Mouse (Mus musculus): ENCODE results near the gene Sh2d3c. TPM values are rescaled to one million over a fixed set of nuclear protein-coding genes. Genes with fewer than 3 reads are reported as not detected.

Gene Sh2d3c
- polyA plus RNA-seq, 1 experiment from 2014 or later, result 41.2 TPM

DNA sequence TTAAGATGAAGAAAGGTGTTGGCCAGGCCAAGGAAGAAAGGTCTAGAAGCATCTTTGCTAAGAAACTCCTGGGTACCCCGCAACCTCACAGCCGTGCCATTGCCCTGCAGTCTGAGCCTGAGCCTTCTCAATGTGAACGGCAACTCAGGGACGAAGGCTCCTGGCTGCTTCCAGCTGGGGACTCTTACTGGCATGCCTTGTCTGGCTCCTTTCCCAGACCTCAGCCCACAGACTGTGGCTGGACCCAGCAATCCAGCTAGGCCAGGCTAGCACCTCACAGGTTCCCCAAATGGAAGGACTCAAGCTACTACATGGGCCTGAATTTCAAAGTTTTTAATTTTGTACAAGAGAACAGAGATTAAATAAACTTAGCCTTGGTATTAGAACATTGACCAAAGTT is 41.0 kb downstream of the Sh2d3c start:
- ATAC-seq (ENCODE audit: low read depth), result no peak
- Histone ChIP-seq H3K4me3 (ENCODE audit: low read depth, low read length) (no peak overlapping the region), H3K4me1 (ENCODE audit: control insufficient read depth, insufficient read depth, low read length) (peaks cover 5% of the 10 kb centered on the region), H3K9me3 (ENCODE audit: control insufficient read depth, low read length) (no peaks in the 10 kb centered on the region), H3K36me3 (ENCODE audit: control insufficient read depth, insufficient read depth, low read length) (peaks cover 15% of the 10 kb centered on the region), H3K27ac (ENCODE audit: low read depth, low read length) (no peak overlapping the region), H3K4me2 (ENCODE audit: low read depth, low read length) (no peak overlapping the region), H3K27me3 (ENCODE audit: control insufficient read depth, insufficient read depth, low read length) (no peaks in the 10 kb centered on the region), H3K9ac (replicated peaks; ENCODE audit: low read depth, low read length) (no peak overlapping the region)
- WGBS, result 84% methylated on average over 4 of the region's 4 CpGs

DNA sequence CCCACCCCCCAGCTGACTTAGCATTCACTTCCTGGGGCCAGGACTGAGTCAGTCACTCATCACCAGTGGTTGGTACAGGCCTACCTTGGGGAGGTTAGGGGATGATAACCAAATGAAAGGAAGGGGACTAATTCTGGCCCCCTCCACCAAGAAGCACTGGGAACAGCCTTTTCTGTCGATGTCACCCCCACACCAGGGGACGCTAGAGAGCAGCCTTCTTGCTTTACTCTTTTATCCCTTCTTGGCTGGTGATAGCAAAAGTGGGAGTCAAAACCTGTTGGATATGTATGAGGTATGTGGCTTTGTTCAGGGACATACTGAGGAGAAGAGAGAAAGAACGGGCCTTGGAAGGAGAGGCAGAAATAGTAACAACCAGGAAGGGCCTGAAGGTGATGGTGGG is 42.5 kb downstream of the Sh2d3c start:
- no peak overlapping the region for H3K27ac ChIP-seq (ENCODE audit: low read depth, low read length)
- H3K9me3 ChIP-seq (ENCODE audit: control insufficient read depth, low read length), result no peaks in the 10 kb centered on the region
- no peaks in the 10 kb centered on the region for H3K27me3 ChIP-seq (ENCODE audit: control insufficient read depth, insufficient read depth, low read length)
- no peak overlapping the region for H3K4me3 ChIP-seq (ENCODE audit: low read depth, low read length)
- H3K4me2 ChIP-seq (ENCODE audit: low read depth, low read length), result no peak overlapping the region
- H3K4me1 ChIP-seq (ENCODE audit: control insufficient read depth, insufficient read depth, low read length), result peaks cover under 1% of the 10 kb centered on the region; the same call in 1 of the 2 replicates
- ATAC-seq (ENCODE audit: low read depth), result no peak
- H3K36me3 ChIP-seq (ENCODE audit: control insufficient read depth, insufficient read depth, low read length), result peaks cover 15% of the 10 kb centered on the region
- 84% methylated on average over 3 of the region's 3 CpGs for WGBS
- H3K9ac ChIP-seq (replicated peaks; ENCODE audit: low read depth, low read length), result no peak overlapping the region

DNA sequence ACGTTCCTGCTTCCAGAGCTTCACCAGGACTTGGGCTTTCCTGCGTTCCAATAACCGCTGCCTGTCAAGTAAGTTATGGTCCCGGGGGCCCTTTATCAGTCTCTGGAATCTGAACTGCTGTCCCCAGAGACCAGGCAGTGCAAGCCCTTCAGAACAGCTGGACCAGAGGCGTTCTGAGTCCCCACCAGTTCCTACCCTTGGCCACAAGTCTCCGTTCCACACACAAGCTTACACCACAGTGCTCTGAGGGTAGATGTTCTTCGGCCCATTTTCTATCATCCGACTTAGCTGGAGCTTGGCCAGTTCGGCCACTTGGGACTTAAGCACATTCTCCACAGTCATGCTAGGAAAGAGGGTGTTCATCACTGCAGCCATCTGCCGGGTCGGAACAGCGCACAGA is 46.4 kb downstream of the Sh2d3c start:
- WGBS, result 67% methylated on average over 12 of the region's 12 CpGs
- H3K4me2 ChIP-seq (ENCODE audit: low read depth, low read length), result no peak overlapping the region
- ATAC-seq (ENCODE audit: low read depth), result no peak

DNA sequence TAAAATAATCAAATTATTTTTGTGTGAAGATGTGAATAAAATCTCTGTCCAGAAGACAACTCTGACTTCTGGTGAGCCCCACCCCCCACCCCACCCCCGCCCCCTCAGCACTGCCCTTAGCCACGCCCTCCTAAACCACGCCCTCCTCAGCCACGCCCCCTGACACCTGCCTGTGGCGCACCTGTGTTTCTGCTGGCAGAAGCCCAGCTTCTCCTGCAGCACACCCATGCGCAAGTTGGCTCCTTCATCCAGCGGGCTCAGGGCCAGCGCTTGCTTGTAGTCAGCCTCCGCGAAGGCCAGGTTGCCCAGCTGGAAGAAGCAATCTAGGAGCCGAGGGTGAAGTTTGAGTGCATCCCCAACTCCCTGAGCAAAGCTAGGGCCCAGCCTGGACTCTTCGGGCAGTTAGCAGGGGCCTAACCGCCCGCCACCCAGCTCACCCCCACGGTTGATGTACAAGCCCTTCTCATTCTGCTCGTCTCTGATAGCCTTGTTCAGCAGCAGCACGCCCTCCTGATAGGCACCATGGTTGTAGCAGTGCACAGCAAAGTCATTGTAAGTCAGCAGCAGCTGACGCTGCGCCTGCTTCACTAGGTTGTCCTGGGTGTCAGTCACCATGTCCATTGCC is 47.9 kb downstream of the Sh2d3c start:
- Histone ChIP-seq H3K27ac (ENCODE audit: low read depth, low read length) (no peak overlapping the region), H3K4me1 (ENCODE audit: control insufficient read depth, insufficient read depth, low read length) (no peaks in the 10 kb centered on the region), H3K27me3 (ENCODE audit: control insufficient read depth, insufficient read depth, low read length) (no peaks in the 10 kb centered on the region), H3K4me3 (ENCODE audit: low read depth, low read length) (no peak overlapping the region), H3K9me3 (ENCODE audit: control insufficient read depth, low read length) (no peaks in the 10 kb centered on the region), H3K9ac (replicated peaks; ENCODE audit: low read depth, low read length) (no peak overlapping the region), H3K4me2 (ENCODE audit: low read depth, low read length) (no peak overlapping the region), H3K36me3 (ENCODE audit: control insufficient read depth, insufficient read depth, low read length) (no peaks in the 10 kb centered on the region)
- 59% methylated on average over 19 of the region's 19 CpGs for WGBS
- no peak for ATAC-seq (ENCODE audit: low read depth)

More for the DNA sequence above, 46.4 kb downstream of the Sh2d3c start:
- no peaks in the 10 kb centered on the region for H3K9me3 ChIP-seq (ENCODE audit: control insufficient read depth, low read length)
- H3K36me3 ChIP-seq (ENCODE audit: control insufficient read depth, insufficient read depth, low read length), result no peaks in the 10 kb centered on the region; the same call in 1 of the 2 replicates
- H3K9ac ChIP-seq (replicated peaks; ENCODE audit: low read depth, low read length), result no peak overlapping the region
- no peak overlapping the region for H3K27ac ChIP-seq (ENCODE audit: low read depth, low read length)
- no peaks in the 10 kb centered on the region for H3K27me3 ChIP-seq (ENCODE audit: control insufficient read depth, insufficient read depth, low read length)
- H3K4me3 ChIP-seq (ENCODE audit: low read depth, low read length), result no peak overlapping the region
- no peaks in the 10 kb centered on the region for H3K4me1 ChIP-seq (ENCODE audit: control insufficient read depth, insufficient read depth, low read length)

DNA sequence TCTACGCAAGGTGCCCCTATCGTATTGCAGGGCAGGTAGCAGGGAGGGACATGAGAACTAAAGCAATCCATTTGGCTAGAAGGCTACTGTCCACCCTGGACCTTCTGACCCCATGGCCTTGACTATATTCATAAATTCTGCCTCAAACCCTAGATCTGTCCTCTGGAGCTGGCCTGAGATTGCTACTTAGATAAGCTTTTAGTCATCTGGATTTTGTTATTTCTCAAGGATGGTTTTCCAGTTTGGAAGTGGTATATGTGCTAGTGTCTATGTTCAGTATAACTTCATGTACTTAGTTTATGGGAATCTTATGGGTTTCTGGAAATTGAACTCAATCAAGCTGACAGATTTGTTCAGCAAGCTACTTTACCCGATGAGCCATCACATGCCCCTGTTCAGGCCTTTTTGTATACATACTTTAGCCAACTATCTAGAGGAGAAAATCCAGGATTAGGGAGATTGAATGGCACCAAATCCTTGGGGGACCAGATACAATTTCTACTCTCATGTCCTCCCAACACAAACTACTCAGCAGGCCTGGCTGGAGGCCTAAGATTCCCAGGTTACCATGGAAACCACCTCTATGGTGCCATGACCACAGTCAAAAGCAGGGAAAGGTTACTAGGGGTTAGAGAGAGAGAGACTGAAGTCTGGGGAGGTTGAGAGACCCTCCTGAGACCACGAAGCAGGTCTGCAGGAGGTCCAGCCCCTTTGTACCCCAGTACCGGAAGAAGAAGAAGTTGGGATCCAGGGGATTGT is 48.7 kb downstream of the Sh2d3c start:
- ATAC-seq (ENCODE audit: low read depth), result no peak
- no peak overlapping the region for H3K9ac ChIP-seq (replicated peaks; ENCODE audit: low read depth, low read length)
- H3K36me3 ChIP-seq (ENCODE audit: control insufficient read depth, insufficient read depth, low read length), result no peaks in the 10 kb centered on the region
- H3K4me2 ChIP-seq (ENCODE audit: low read depth, low read length), result no peak overlapping the region
- H3K27ac ChIP-seq (ENCODE audit: low read depth, low read length), result no peak overlapping the region
- 72% methylated on average over 5 of the region's 5 CpGs for WGBS
- no peaks in the 10 kb centered on the region for H3K9me3 ChIP-seq (ENCODE audit: control insufficient read depth, low read length)
- H3K4me3 ChIP-seq (ENCODE audit: low read depth, low read length), result no peak overlapping the region
- H3K27me3 ChIP-seq (ENCODE audit: control insufficient read depth, insufficient read depth, low read length), result no peaks in the 10 kb centered on the region
- H3K4me1 ChIP-seq (ENCODE audit: control insufficient read depth, insufficient read depth, low read length), result no peaks in the 10 kb centered on the region

DNA sequence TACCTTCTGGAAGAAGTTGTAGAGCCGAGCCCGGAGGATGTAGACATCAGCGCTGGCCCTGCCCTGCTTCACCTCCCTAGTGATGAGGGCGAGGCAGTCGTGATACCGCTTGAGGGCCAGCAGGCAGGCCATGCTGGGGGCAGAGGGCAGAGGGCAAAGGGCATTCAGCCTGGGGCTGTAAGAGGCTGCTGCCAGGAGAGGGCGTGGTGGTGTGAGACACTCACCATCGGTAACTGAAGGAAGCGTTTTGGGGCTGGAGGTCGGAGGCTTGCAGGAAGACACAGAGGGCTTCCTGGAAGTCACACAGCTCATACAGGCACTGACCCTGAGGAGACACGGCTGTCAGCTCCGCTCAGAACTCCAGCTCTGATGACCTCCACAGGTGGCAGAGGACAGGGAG is 51.0 kb downstream of the Sh2d3c start:
- no peak for ATAC-seq (ENCODE audit: low read depth)
- no peak overlapping the region for H3K9ac ChIP-seq (replicated peaks; ENCODE audit: low read depth, low read length)
- 38% methylated on average over 12 of the region's 12 CpGs for WGBS
- no peaks in the 10 kb centered on the region for H3K36me3 ChIP-seq (ENCODE audit: control insufficient read depth, insufficient read depth, low read length)
- no peak overlapping the region for H3K27ac ChIP-seq (ENCODE audit: low read depth, low read length)
- no peak overlapping the region for H3K4me3 ChIP-seq (ENCODE audit: low read depth, low read length)
- H3K27me3 ChIP-seq (ENCODE audit: control insufficient read depth, insufficient read depth, low read length), result no peaks in the 10 kb centered on the region
- H3K9me3 ChIP-seq (ENCODE audit: control insufficient read depth, low read length), result no peaks in the 10 kb centered on the region
- H3K4me2 ChIP-seq (ENCODE audit: low read depth, low read length), result no peak overlapping the region
- H3K4me1 ChIP-seq (ENCODE audit: control insufficient read depth, insufficient read depth, low read length), result peaks cover 12% of the 10 kb centered on the region

DNA sequence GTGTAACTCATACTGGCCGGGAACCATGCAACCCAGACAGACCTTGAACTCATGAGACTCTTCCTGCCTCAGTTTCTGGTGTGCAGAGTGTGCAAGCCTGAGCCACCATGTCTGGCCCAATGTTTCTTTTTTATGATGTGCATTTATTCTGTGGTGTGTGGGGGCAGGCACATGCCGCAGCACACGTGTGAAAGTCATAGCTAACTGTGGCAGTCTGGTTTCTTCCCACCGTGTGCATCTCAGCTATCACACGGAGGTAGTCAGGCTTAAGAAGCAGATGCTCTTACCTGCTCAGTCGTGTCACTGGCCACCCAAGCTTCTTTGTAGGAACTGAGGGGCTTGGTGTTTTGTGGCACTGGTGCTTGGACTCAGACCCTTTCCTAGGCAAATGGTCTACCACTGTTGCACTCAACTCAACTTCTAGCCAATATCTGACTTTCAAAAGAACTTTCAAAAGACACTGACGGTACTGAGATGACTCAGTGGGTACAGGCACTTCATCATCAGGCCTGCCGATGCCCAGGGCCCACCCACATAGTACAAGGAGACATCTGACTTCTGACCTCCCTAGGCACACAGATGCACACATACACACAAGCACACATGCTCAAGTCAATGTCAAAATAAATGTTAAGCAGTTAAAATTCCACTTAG is 51.9 kb downstream of the Sh2d3c start:
- ATAC-seq (ENCODE audit: low read depth), result no peak
- Histone ChIP-seq H3K27me3 (ENCODE audit: control insufficient read depth, insufficient read depth, low read length) (no peaks in the 10 kb centered on the region), H3K9ac (replicated peaks; ENCODE audit: low read depth, low read length) (no peak overlapping the region), H3K4me1 (ENCODE audit: control insufficient read depth, insufficient read depth, low read length) (peaks cover 12% of the 10 kb centered on the region), H3K9me3 (ENCODE audit: control insufficient read depth, low read length) (no peaks in the 10 kb centered on the region), H3K4me2 (ENCODE audit: low read depth, low read length) (no peak overlapping the region), H3K4me3 (ENCODE audit: low read depth, low read length) (no peak overlapping the region), H3K27ac (ENCODE audit: low read depth, low read length) (no peak overlapping the region), H3K36me3 (ENCODE audit: control insufficient read depth, insufficient read depth, low read length) (no peaks in the 10 kb centered on the region)
- WGBS, result 90% methylated on average over 8 of the region's 8 CpGs

DNA sequence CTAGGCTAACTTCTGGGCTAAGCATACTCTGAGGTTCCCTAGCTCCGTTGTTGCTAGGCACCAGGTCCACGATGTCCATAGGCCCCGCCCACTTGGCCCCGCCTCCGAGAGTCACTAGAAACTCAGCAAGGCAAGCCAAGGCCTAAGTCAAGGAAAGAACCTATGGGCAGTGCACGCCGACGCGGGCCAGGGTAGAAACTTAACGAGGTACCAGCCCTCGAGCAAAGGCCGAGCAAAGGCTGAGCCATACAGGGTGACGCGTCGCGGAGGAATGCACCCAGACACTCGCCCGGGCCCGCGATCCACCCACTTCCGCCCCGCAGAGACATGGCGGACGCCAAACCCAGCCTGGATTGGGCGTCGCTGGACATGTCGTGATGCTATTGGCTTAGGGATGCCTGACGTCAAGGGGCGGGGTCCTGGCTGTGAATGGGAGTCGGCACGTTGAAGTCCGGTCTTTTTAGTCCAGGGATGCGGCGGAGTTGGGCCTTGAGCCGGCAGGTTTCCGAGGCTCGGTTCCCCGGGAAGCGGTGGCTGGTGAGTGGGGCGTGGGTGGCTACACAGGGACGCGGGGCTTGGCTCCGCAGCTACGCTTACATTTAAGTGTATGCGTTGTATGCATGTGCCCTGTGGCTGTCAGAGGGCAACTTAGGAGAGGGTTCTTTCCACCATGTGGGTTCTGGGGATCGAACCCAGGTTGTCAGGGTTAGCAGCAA is 54.7 kb downstream of the Sh2d3c start, which contains the start of the genes Ttc16 and Ptrh1:
TSS of gene Ttc16 (minus strand) at position 275 of the 716 bp plus-strand sequence.
TSS of gene Ptrh1 (plus strand) at position 428 of the 716 bp plus-strand sequence.
- peak; percentile 97 for ATAC-seq (ENCODE audit: low read depth)
- Histone ChIP-seq H3K27ac (ENCODE audit: low read depth, low read length) (peak within 1 kb of the TSS; percentile 55), H3K27me3 (ENCODE audit: control insufficient read depth, insufficient read depth, low read length) (no peaks in the 10 kb centered on the region), H3K36me3 (ENCODE audit: control insufficient read depth, insufficient read depth, low read length) (no peaks in the 10 kb centered on the region), H3K4me1 (ENCODE audit: control insufficient read depth, insufficient read depth, low read length) (peaks cover 12% of the 10 kb centered on the region), H3K9me3 (ENCODE audit: control insufficient read depth, low read length) (no peaks in the 10 kb centered on the region), H3K4me2 (ENCODE audit: low read depth, low read length) (peak within 1 kb of the TSS; percentile 83), H3K9ac (replicated peaks; ENCODE audit: low read depth, low read length) (peak within 1 kb of the TSS; percentile 51), H3K4me3 (ENCODE audit: low read depth, low read length) (peak within 1 kb of the TSS; percentile 57)
- under 1% methylated on average over 46 of the region's 46 CpGs for WGBS

All from neural tube, embryonic 14.5 days (tissue).